Mouse (Mus musculus) embryo, embryonic 9.5 days (tissue): ENCODE measurements around the gene Amacr.

Experiments used
- DNase-seq: peaks from one replicate; pipeline ENCODE4 v3.0.0-alpha.2; 2017; ENCODE audit errors: extremely low spot score

Gene Amacr

GRCm38 (mm10) chr15:10990411-10990810 lies 8.9 kb downstream of the Amacr start:
- DNase-seq = no peak

- DNase-seq = no peak
These were observed 10.0 kb downstream of the Amacr start for GRCm38 (mm10) chr15:10991566-10991965.

GRCm38 (mm10) chr15:10999832-11000231 lies 18.3 kb downstream of the Amacr start:
- DNase-seq = no peak

- DNase-seq = no peak
These were observed 18.9 kb downstream of the Amacr start, which contains the start of gene Slc45a2 for GRCm38 (mm10) chr15:11000421-11000820. Gene Slc45a2 (plus strand): TSS chr15:11000721.

- DNase-seq = no peak
These were observed 22.2 kb downstream of the Amacr start for GRCm38 (mm10) chr15:11003791-11004190.

GRCm38 (mm10) chr15:11004646-11005045 lies 23.1 kb downstream of the Amacr start:
- no peak for DNase-seq

GRCm38 (mm10) chr15:11008756-11009155 lies 27.2 kb downstream of the Amacr start:
- DNase-seq = peak; percentile 18

GRCm38 (mm10) chr15:11010976-11011548 lies 29.5 kb downstream of the Amacr start:
- DNase-seq = no peak

- no peak for DNase-seq
These were observed 33.4 kb downstream of the Amacr start for GRCm38 (mm10) chr15:11014931-11015330.

- no peak for DNase-seq
These were observed 45.4 kb downstream of the Amacr start for GRCm38 (mm10) chr15:11026801-11027561.

GRCm38 (mm10) chr15:11030188-11030587 lies 48.6 kb downstream of the Amacr start:
- DNase-seq = no peak

GRCm38 (mm10) chr15:11035947-11036474 lies 54.5 kb downstream of the Amacr start:
- no peak for DNase-seq

- DNase-seq = peak; percentile 32
These were observed 55.2 kb downstream of the Amacr start for GRCm38 (mm10) chr15:11036535-11037375.

GRCm38 (mm10) chr15:11037376-11037695 lies 55.8 kb downstream of the Amacr start:
- DNase-seq = no peak

- DNase-seq = peak; percentile 32
These were observed 56.2 kb downstream of the Amacr start, which contains the start of gene Rxfp3 for GRCm38 (mm10) chr15:11037711-11038110. Gene Rxfp3 (minus strand): TSS chr15:11037991.

GRCm38 (mm10) chr15:11038476-11038875 lies 56.9 kb downstream of the Amacr start:
- DNase-seq = peak; percentile 71

GRCm38 (mm10) chr15:11040067-11040466 lies 58.5 kb downstream of the Amacr start:
- DNase-seq = no peak

- no peak for DNase-seq
These were observed 59.7 kb downstream of the Amacr start for GRCm38 (mm10) chr15:11041229-11041628.

- no peak for DNase-seq
These were observed 61.3 kb downstream of the Amacr start for GRCm38 (mm10) chr15:11042828-11043227.
